Mouse (Mus musculus) cerebellum, adult 2 months (tissue): ENCODE data around the gene Gfra1. TPM values are rescaled to one million over a fixed set of nuclear protein-coding genes. Genes with fewer than 3 reads are reported as not detected.

Experiments used
- DNase-seq, 2 experiments: peaks; one replicate each; pipeline ENCODE4 v3.0.0; 2021
- H3K27ac ChIP-seq: fragments of 200-500 bp; 2 replicates; pipeline ENCODE4 v1.5.1; 2012; ENCODE audit warnings: low read length, control low read depth, inconsistent platforms; ENCODE audit not compliant: insufficient read depth
- H3K27me3 ChIP-seq: fragments of 200-500 bp; 2 replicates; pipeline ENCODE4 v1.6.1; 2012; ENCODE audit warnings: inconsistent platforms, mild to moderate bottlenecking, low read length, moderate library complexity; ENCODE audit not compliant: control insufficient read depth, insufficient read depth
- H3K4me1 ChIP-seq: fragments of 200-500 bp; 2 replicates; pipeline ENCODE4 v1.6.1; 2011; ENCODE audit warnings: low read length; ENCODE audit not compliant: control insufficient read depth, insufficient read depth
- H3K4me3 ChIP-seq: fragments of 200-500 bp; replicated peaks from 2 replicates; pipeline ENCODE3; 2011; ENCODE audit warnings: mild to moderate bottlenecking, low read depth, low read length, control low read depth; ENCODE audit not compliant: insufficient read depth
- CTCF ChIP-seq: fragments of 200-500 bp; IDR thresholded peaks from 2 replicates; pipeline ENCODE4 v1.5.1; 2011; ENCODE audit warnings: low read depth, mild to moderate bottlenecking, control low read depth, low read length, moderate library complexity, borderline replicate concordance; ENCODE audit not compliant: insufficient read depth
- POLR2A ChIP-seq: fragments of 200-500 bp; IDR thresholded peaks from 2 replicates; pipeline ENCODE4 v1.6.1; 2011; ENCODE audit warnings: low read length, control low read depth, borderline replicate concordance; ENCODE audit not compliant: insufficient read depth
- WGBS: fragments of 180-500 bp; shearing (Covaris S2); methylation state at CpG from one replicate; pipeline ENCODE4 v1.1.7; 2018; 5-methylcytosine and 5-hydroxymethylcytosine counted together
- polyA plus RNA-seq: library from polyadenylated mRNA; depleted of rRNA; stranded (reverse); fragments of >200 nt; gene quantifications from 2 replicates; pipeline ENCODE4 v1.2.3, GENCODE M21; 2012

Gene Gfra1
- polyA plus RNA-seq, 1 experiment = 14.1 TPM

DNA sequence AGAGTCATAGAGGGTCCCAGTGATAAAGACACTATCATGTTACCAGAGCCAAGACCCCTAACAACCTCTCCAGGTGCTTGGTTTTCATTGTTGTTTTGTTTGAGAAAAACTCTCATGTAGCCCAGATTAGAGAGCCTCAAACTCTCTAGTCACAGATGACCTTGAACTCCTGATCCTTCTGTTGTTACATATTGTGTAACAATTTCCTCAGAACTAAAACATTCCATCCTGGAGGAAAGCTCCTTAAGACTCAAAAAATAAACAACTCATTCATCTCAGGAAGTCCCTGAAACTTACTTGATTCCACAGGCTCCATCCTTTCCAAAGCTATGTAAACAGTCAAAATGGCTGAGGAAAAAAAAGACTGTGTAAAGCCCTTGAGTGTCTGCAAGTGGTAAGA lies 49.0 kb downstream of the Gfra1 start:
- no peak overlapping the region for H3K27ac ChIP-seq
- no peaks in the 10 kb centered on the region for H3K4me1 ChIP-seq
- no peak overlapping the region for H3K4me3 ChIP-seq
- TF ChIP-seq POLR2A (no peak), CTCF (no peak)
- no peaks in the 10 kb centered on the region for H3K27me3 ChIP-seq
- no peak for DNase-seq

DNA sequence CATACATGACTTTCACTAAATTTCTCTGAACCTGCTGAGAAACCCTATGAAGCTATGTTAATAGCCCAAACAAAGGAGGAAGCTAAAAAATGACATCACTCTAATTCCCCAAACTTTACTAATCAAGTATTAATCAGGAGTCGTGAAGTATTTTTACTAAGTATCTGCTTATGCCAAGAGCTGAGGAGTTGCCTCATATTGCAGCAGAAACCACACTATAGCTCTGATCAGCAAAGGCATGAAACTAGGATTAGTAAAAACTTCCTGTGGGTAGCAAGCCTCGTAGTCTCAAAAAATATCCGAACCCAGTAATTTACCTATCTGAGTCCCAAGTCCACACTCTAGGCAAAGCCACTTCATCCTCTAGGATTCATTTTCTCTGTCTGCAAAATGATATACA lies 55.5 kb downstream of the Gfra1 start:
- WGBS = 92% methylated on average over 3 of the region's 3 CpGs
- no peak for DNase-seq
- H3K4me1 ChIP-seq = no peaks in the 10 kb centered on the region
- TF ChIP-seq CTCF (no peak), POLR2A (no peak)
- no peak overlapping the region for H3K4me3 ChIP-seq
- no peaks in the 10 kb centered on the region for H3K27me3 ChIP-seq
- no peak overlapping the region for H3K27ac ChIP-seq

DNA sequence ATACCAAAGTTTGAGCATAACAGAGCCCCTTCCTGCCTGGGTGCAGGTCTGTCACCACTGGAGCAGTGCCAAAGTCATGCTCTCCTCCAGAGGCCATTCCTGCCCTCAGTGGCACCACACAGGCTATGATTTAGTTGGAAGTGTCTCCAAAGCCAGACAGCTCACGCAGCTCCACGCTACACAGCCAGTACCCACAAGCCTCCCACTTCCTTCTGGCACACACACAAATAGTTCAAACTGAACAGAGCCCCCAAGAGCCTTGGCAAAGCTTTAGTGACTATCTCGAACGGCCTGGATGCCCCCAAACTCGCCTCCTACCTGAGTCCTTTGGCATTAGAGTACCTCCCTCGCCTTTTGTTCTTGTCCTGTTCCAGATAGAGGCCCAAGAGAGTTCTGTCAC lies 56.5 kb downstream of the Gfra1 start:
- H3K27ac ChIP-seq = no peak overlapping the region
- TF ChIP-seq CTCF = no peak
- TF ChIP-seq POLR2A = no peak
- H3K4me3 ChIP-seq = no peak overlapping the region
- no peaks in the 10 kb centered on the region for H3K27me3 ChIP-seq
- no peak for DNase-seq
- H3K4me1 ChIP-seq = no peaks in the 10 kb centered on the region
- 29% methylated on average over 6 of the region's 6 CpGs for WGBS

DNA sequence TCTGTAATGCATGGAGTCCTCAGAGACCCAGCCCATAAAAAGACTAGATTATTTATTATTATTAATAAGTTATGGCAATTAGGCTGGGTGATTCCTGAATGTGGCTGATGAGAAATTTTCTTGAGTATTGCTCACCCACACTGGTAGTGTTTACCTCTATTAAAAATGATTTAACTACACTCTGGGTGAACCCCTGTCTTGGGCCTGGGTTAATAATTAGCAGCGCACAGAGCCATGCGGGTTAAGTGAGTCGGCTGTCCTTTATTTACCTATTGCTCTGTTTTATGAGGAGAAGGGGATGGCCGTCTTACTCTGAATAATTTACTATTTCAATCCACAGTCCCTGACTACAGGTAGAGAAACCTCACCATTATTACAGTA lies 59.1 kb downstream of the Gfra1 start:
- Histone ChIP-seq H3K4me3 (no peak overlapping the region), H3K4me1 (no peaks in the 10 kb centered on the region), H3K27me3 (no peaks in the 10 kb centered on the region), H3K27ac (no peak overlapping the region)
- 88% methylated on average over 4 of the region's 4 CpGs for WGBS
- TF ChIP-seq CTCF = no peak
- no peak for DNase-seq

DNA sequence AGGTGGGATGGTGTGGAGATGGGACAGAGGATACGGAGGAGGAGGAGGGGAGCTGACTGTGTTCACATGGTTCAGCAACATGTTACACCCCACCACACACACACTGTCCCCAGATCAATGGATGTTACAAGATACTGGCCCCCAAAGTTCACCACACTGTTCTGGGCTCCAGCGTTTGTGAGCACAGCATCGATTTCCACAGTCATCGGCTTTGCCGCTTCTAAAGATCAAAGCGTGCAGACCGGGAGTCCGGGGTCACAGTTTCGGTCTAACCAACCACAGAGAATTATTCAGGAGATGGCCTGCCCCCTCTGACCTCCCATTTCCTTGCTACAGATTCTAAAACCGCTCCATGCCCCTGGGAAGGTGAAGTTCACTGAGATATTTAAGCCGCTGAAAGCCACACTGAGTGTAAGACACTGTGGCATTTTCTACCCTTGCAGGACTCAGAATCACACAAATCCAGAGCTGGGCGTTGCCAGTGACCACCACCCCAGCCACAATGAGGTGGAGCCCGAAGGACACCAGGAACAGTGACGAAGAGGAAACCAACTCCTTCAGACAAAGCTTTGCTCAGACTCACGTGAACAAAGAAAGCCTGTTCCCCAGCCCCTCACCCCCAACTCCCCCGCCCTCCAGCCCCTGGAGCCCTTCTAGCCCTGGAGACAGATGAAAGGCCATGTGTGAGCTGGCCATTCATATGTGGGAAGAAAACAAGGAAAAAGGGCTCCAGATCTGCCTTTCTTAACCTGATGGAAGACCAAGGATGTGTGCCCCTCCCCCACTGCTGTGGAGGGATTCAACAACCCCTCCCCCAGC lies 59.7 kb downstream of the Gfra1 start:
- H3K4me1 ChIP-seq = no peaks in the 10 kb centered on the region
- 58% methylated on average over 16 of the region's 16 CpGs for WGBS
- H3K27ac ChIP-seq = no peak overlapping the region
- H3K4me3 ChIP-seq = no peak overlapping the region
- TF ChIP-seq CTCF = no peak
- no peak for TF ChIP-seq POLR2A
- no peaks in the 10 kb centered on the region for H3K27me3 ChIP-seq
- no peak for DNase-seq

DNA sequence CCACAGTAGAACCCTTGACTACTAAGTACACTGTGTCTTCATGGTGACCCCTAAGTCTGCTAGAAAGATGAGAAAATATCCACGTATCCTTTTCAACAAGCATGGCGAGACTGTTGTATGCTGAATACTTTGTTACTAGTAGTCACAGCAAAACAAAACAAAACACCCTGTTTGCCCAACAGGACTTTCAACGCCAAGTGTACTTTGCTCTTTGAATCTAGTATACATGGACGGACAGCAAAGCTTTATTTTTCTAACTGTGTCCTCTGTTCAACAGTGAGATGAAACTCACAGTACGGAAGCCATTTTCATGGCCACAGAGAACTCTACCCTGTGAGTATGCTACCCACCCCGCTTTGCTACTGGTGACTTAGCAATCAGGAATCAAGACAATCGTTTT lies 62.6 kb downstream of the Gfra1 start:
- H3K4me3 ChIP-seq = no peak overlapping the region
- H3K27ac ChIP-seq = no peak overlapping the region
- 92% methylated on average over 7 of the region's 7 CpGs for WGBS
- TF ChIP-seq POLR2A (no peak), CTCF (no peak)
- H3K27me3 ChIP-seq = no peaks in the 10 kb centered on the region
- no peaks in the 10 kb centered on the region for H3K4me1 ChIP-seq
- no peak for DNase-seq

DNA sequence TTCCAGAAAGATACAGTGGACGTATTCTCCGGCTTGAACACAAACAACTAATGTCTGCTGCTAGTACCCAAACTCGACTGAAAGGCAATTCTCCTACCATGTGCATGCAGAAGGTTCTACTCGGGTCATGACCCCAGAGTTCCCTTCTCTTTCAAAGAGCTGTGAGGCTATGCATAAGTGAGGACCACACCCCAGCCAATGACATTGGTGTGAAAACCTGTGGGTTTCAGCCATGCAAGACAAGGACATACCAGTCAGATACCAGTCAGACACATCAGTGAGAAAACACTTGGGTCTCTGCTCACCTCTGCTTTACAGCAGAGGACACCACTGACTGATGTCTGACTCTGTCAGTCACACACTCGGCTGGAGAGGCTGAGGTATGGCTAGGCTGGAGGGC lies 63.9 kb downstream of the Gfra1 start:
- Histone ChIP-seq H3K27me3 (no peaks in the 10 kb centered on the region), H3K27ac (no peak overlapping the region), H3K4me1 (no peaks in the 10 kb centered on the region), H3K4me3 (no peak overlapping the region)
- WGBS = 88% methylated on average over 5 of the region's 5 CpGs
- TF ChIP-seq CTCF (no peak), POLR2A (no peak)
- no peak for DNase-seq

DNA sequence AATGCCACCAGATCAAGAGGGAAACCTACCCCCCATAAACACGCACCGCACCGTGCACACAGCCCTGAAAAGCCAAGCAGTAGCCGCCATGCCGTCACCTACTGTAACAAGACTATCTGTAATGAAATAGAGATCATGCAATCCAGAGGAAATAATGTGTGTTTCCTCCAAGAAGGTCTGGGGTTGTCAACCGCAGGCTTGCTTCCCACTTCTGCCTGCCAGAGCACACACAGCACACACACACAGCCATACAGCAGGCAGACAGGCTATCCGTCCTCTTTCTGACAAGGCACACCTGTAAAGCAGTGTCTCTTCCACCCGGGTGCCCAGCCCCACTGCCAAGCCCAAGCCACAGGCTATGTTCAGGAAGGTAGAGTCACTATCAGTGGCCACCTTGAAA lies 66.2 kb downstream of the Gfra1 start:
- WGBS = 94% methylated on average over 8 of the region's 8 CpGs
- TF ChIP-seq CTCF = no peak
- no peaks in the 10 kb centered on the region for H3K27me3 ChIP-seq
- H3K4me1 ChIP-seq = no peaks in the 10 kb centered on the region
- no peak for DNase-seq
- H3K4me3 ChIP-seq = no peak overlapping the region
- no peak overlapping the region for H3K27ac ChIP-seq

DNA sequence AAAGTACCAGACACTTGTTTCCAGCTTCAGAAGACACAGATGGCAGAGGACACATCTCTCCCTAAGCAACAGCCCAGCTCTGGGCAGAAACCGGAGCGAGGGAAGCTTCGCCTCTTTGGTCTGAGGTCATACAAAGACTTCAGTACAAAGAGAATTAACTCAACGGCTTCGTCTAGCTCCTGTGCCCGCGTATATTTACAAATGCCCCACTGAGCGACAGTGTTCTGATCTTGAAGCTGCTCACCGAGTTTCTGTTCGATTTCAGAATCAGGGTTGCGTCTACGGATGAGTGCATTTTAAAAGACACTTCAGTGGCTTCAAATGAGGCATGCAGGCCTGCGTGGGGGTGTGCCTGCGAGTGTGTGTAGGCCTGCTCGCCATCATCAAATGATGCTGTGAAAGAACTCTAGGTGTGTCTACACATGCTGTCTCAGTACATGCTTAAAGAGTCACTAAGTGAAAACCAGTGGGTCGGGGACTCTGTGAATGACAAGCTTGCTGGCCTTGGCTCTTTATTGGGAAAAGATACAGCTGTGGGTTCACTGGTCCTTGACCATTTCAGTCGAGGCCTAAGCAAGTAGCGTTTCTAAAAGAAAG lies 66.8 kb downstream of the Gfra1 start:
- TF ChIP-seq CTCF (no peak), POLR2A (no peak)
- no peaks in the 10 kb centered on the region for H3K4me1 ChIP-seq
- no peak for DNase-seq
- H3K4me3 ChIP-seq = no peak overlapping the region
- WGBS = 28% methylated on average over 18 of the region's 18 CpGs
- H3K27ac ChIP-seq = no peak overlapping the region
- no peaks in the 10 kb centered on the region for H3K27me3 ChIP-seq
